Mouse (Mus musculus) liver, adult 2 months (tissue): ENCODE results near the gene Slc7a5. TPM values are rescaled to one million over a fixed set of nuclear protein-coding genes. Genes with fewer than 3 reads are reported as not detected.

Source experiments
- DNase-seq: peaks from one replicate; pipeline ENCODE4 v3.0.0-alpha.2; 2011; ENCODE audit warnings: low read depth, low spot score; ENCODE audit errors: extremely low read depth
- H3K27ac ChIP-seq: fragments of 200-500 bp; replicated peaks from 2 replicates; pipeline ENCODE4 v1.5.1; 2012; ENCODE audit warnings: low read depth, mild to moderate bottlenecking, control low read depth, inconsistent platforms, low read length; ENCODE audit not compliant: insufficient read depth
- H3K27me3 ChIP-seq: fragments of 200-500 bp; 2 replicates; pipeline ENCODE4 v1.6.1; 2012; ENCODE audit warnings: mild to moderate bottlenecking, moderate library complexity, low read length, inconsistent platforms; ENCODE audit not compliant: control insufficient read depth, insufficient read depth
- H3K36me3 ChIP-seq: fragments of 200-500 bp; 2 replicates; pipeline ENCODE4 v1.6.1; 2012; ENCODE audit warnings: low read length, inconsistent platforms; ENCODE audit not compliant: control insufficient read depth, insufficient read depth
- H3K4me1 ChIP-seq: fragments of 200-500 bp; 2 replicates; pipeline ENCODE4 v1.6.1; 2011; ENCODE audit warnings: low read length; ENCODE audit not compliant: control insufficient read depth, insufficient read depth
- H3K4me3 ChIP-seq: fragments of 200-500 bp; 2 replicates; pipeline ENCODE4 v1.5.1; 2011; ENCODE audit warnings: low read depth, mild to moderate bottlenecking, control low read depth, low read length, moderate library complexity; ENCODE audit not compliant: insufficient read depth
- H3K79me2 ChIP-seq: fragments of 200-500 bp; 2 replicates; pipeline ENCODE4 v1.6.1; 2012; ENCODE audit warnings: inconsistent platforms, mild to moderate bottlenecking, low read length, moderate library complexity; ENCODE audit not compliant: control insufficient read depth, insufficient read depth
- H3K9ac ChIP-seq: fragments of 200-500 bp; 2 replicates; pipeline ENCODE4 v1.6.1; 2012; ENCODE audit warnings: low read depth, mild to moderate bottlenecking, control low read depth, inconsistent platforms, low read length
- CTCF ChIP-seq: fragments of 200-500 bp; IDR thresholded peaks from 2 replicates; pipeline ENCODE4 v1.5.1; 2011; ENCODE audit warnings: low read depth, low read length, control low read depth
- POLR2A ChIP-seq: fragments of 200-500 bp; IDR thresholded peaks from 2 replicates; pipeline ENCODE4 v1.6.1; 2011; ENCODE audit warnings: low read length, control low read depth; ENCODE audit not compliant: insufficient read depth; ENCODE audit errors: extremely low read depth
- WGBS: fragments of 180-500 bp; shearing (Covaris S2); methylation state at CpG from one replicate; pipeline ENCODE4 v1.1.7; 2018; 5-methylcytosine and 5-hydroxymethylcytosine counted together
- polyA plus RNA-seq: library from polyadenylated mRNA; depleted of rRNA; stranded (reverse); fragments of >200 nt; gene quantifications from 2 replicates; pipeline ENCODE4 v1.2.3, GENCODE M21; 2012
- total RNA-seq: library from RNA; depleted of rRNA; stranded (reverse); fragments of >200 nt; gene quantifications from 2 replicates; pipeline ENCODE4 v1.2.3, GENCODE M21; 2014

Gene Slc7a5
- total and polyA plus RNA-seq, 2 experiments: 1.1 to 4.5 TPM

- Histone ChIP-seq H3K36me3 (no peaks in the 10 kb centered on the region; the same call in 1 of the 2 replicates), H3K27ac (no peak overlapping the region), H3K4me3 (no peak overlapping the region), H3K4me1 (no peaks in the 10 kb centered on the region), H3K27me3 (no peaks in the 10 kb centered on the region), H3K79me2 (no peaks in the 10 kb centered on the region), H3K9ac (no peak overlapping the region)
- 83% methylated on average over 15 of the region's 15 CpGs for WGBS
- no peak for DNase-seq
- TF ChIP-seq POLR2A (no peak), CTCF (no peak)
Observed at GRCm38 (mm10) chr8:121889810-121890785, 17.4 kb downstream of the Slc7a5 start.

- H3K4me1 ChIP-seq: no peaks in the 10 kb centered on the region
Observed at GRCm38 (mm10) chr8:121889317-121889716, 18.2 kb downstream of the Slc7a5 start.

GRCm38 (mm10) chr8:121887547-121887946, 19.9 kb downstream of the Slc7a5 start:
- no peaks in the 10 kb centered on the region for H3K79me2 ChIP-seq
- WGBS: 100% methylated on average over 1 of the region's 1 CpGs
- H3K4me3 ChIP-seq: no peak overlapping the region
- no peaks in the 10 kb centered on the region for H3K4me1 ChIP-seq
- H3K36me3 ChIP-seq: no peaks in the 10 kb centered on the region; the same call in 1 of the 2 replicates
- H3K9ac ChIP-seq: no peak overlapping the region
- TF ChIP-seq CTCF: no peak
- TF ChIP-seq POLR2A: no peak
- no peak overlapping the region for H3K27ac ChIP-seq
- H3K27me3 ChIP-seq: no peaks in the 10 kb centered on the region
- DNase-seq: no peak

More at GRCm38 (mm10) chr8:121889317-121889716, 18.2 kb downstream of the Slc7a5 start:
- no peak for DNase-seq
- Histone ChIP-seq H3K36me3 (no peaks in the 10 kb centered on the region; the same call in 1 of the 2 replicates), H3K9ac (no peak overlapping the region), H3K27ac (no peak overlapping the region), H3K79me2 (no peaks in the 10 kb centered on the region), H3K27me3 (no peaks in the 10 kb centered on the region), H3K4me3 (no peak overlapping the region)
- no peak for TF ChIP-seq POLR2A
- no peak for TF ChIP-seq CTCF
- WGBS: 90% methylated on average over 1 of the region's 1 CpGs

GRCm38 (mm10) chr8:121885433-121885832, 22.1 kb downstream of the Slc7a5 start:
- H3K36me3 ChIP-seq: no peaks in the 10 kb centered on the region; the same call in 1 of the 2 replicates

GRCm38 (mm10) chr8:121885001-121885400, 22.5 kb downstream of the Slc7a5 start:
- no peaks in the 10 kb centered on the region; the same call in 1 of the 2 replicates for H3K36me3 ChIP-seq
- TF ChIP-seq POLR2A (no peak), CTCF (no peak)
- no peaks in the 10 kb centered on the region for H3K79me2 ChIP-seq
- H3K4me1 ChIP-seq: no peaks in the 10 kb centered on the region
- H3K4me3 ChIP-seq: no peak overlapping the region
- H3K9ac ChIP-seq: no peak overlapping the region
- DNase-seq: no peak
- WGBS: 95% methylated on average over 9 of the region's 9 CpGs
- no peaks in the 10 kb centered on the region for H3K27me3 ChIP-seq
- no peak overlapping the region for H3K27ac ChIP-seq

More at GRCm38 (mm10) chr8:121885433-121885832, 22.1 kb downstream of the Slc7a5 start:
- Histone ChIP-seq H3K4me1 (no peaks in the 10 kb centered on the region), H3K9ac (no peak overlapping the region), H3K79me2 (no peaks in the 10 kb centered on the region), H3K27ac (no peak overlapping the region), H3K27me3 (no peaks in the 10 kb centered on the region), H3K4me3 (no peak overlapping the region)
- TF ChIP-seq POLR2A: no peak
- no peak for TF ChIP-seq CTCF
- DNase-seq: no peak
- 83% methylated on average over 6 of the region's 6 CpGs for WGBS
